Mouse (Mus musculus): ENCODE results near the gene Prss53. TPM values are rescaled to one million over a fixed set of nuclear protein-coding genes. Genes with fewer than 3 reads are reported as not detected.

The Prss53 gene
- polyA plus RNA-seq, 1 experiment, result 1.6 TPM

- TF ChIP-seq CTCF (IDR thresholded peaks at IDR 0.05; ENCODE audit: control insufficient read depth, insufficient read depth, low read length) (no peak), POLR2A (IDR thresholded peaks at IDR 0.05; ENCODE audit: borderline replicate concordance, control insufficient read depth, low read depth, low read length) (no peak)
- WGBS, result 80% methylated on average over 5 of the region's 5 CpGs
- Histone ChIP-seq H3K4me1 (ENCODE audit: control insufficient read depth, insufficient read depth, low read length) (no peaks in the 10 kb centered on the region), H3K4me3 (replicated peaks; ENCODE audit: control insufficient read depth, low read depth, low read length) (no peak overlapping the region), H3K27ac (ENCODE audit: control insufficient read depth, insufficient read depth, low read depth, low read length, poor library complexity) (no peak overlapping the region)
Observed at GRCm38 (mm10) chr7:127930636-127931035, 39.9 kb upstream of the Prss53 start.

GRCm38 (mm10) chr7:127929923-127930322, 39.2 kb upstream of the Prss53 start, which contains the start of gene Prss8:
Prss8 (minus strand) TSS chr7:127930104.
- no peak for TF ChIP-seq POLR2A (IDR thresholded peaks at IDR 0.05; ENCODE audit: borderline replicate concordance, control insufficient read depth, low read depth, low read length)
- no peak for TF ChIP-seq CTCF (IDR thresholded peaks at IDR 0.05; ENCODE audit: control insufficient read depth, insufficient read depth, low read length)
- Histone ChIP-seq H3K4me3 (replicated peaks; ENCODE audit: control insufficient read depth, low read depth, low read length) (no peak within 1 kb of the TSS), H3K4me1 (ENCODE audit: control insufficient read depth, insufficient read depth, low read length) (no peaks in the 10 kb centered on the region), H3K27ac (ENCODE audit: control insufficient read depth, insufficient read depth, low read depth, low read length, poor library complexity) (no peak within 1 kb of the TSS)
- WGBS, result 69% methylated on average over 6 of the region's 6 CpGs

GRCm38 (mm10) chr7:127928596-127928995, 37.8 kb upstream of the Prss53 start:
- 84% methylated on average over 5 of the region's 5 CpGs for WGBS
- Histone ChIP-seq H3K27ac (ENCODE audit: control insufficient read depth, insufficient read depth, low read depth, low read length, poor library complexity) (no peak overlapping the region), H3K4me3 (replicated peaks; ENCODE audit: control insufficient read depth, low read depth, low read length) (no peak overlapping the region), H3K4me1 (ENCODE audit: control insufficient read depth, insufficient read depth, low read length) (no peaks in the 10 kb centered on the region)
- TF ChIP-seq POLR2A (IDR thresholded peaks at IDR 0.05; ENCODE audit: borderline replicate concordance, control insufficient read depth, low read depth, low read length), result no peak
- no peak for TF ChIP-seq CTCF (IDR thresholded peaks at IDR 0.05; ENCODE audit: control insufficient read depth, insufficient read depth, low read length)

GRCm38 (mm10) chr7:127927726-127928125, 37.0 kb upstream of the Prss53 start:
- no peaks in the 10 kb centered on the region; the same call in 1 of the 2 replicates for H3K4me1 ChIP-seq (ENCODE audit: control insufficient read depth, insufficient read depth, low read length)
- TF ChIP-seq POLR2A (IDR thresholded peaks at IDR 0.05; ENCODE audit: borderline replicate concordance, control insufficient read depth, low read depth, low read length), result no peak
- TF ChIP-seq CTCF (IDR thresholded peaks at IDR 0.05; ENCODE audit: control insufficient read depth, insufficient read depth, low read length), result no peak
- H3K27ac ChIP-seq (ENCODE audit: control insufficient read depth, insufficient read depth, low read depth, low read length, poor library complexity), result no peak overlapping the region
- WGBS, result 92% methylated on average over 11 of the region's 11 CpGs
- H3K4me3 ChIP-seq (replicated peaks; ENCODE audit: control insufficient read depth, low read depth, low read length), result no peak overlapping the region

GRCm38 (mm10) chr7:127926846-127927245, 36.1 kb upstream of the Prss53 start:
- H3K4me1 ChIP-seq (ENCODE audit: control insufficient read depth, insufficient read depth, low read length), result peaks cover 3% of the 10 kb centered on the region

GRCm38 (mm10) chr7:127926066-127926465, 35.3 kb upstream of the Prss53 start:
- Histone ChIP-seq H3K4me1 (ENCODE audit: control insufficient read depth, insufficient read depth, low read length) (peaks cover 3% of the 10 kb centered on the region), H3K4me3 (replicated peaks; ENCODE audit: control insufficient read depth, low read depth, low read length) (no peak overlapping the region), H3K27ac (ENCODE audit: control insufficient read depth, insufficient read depth, low read depth, low read length, poor library complexity) (no peak overlapping the region)
- TF ChIP-seq POLR2A (IDR thresholded peaks at IDR 0.05; ENCODE audit: borderline replicate concordance, control insufficient read depth, low read depth, low read length) (no peak), CTCF (IDR thresholded peaks at IDR 0.05; ENCODE audit: control insufficient read depth, insufficient read depth, low read length) (no peak)
- WGBS, result 87% methylated on average over 8 of the region's 8 CpGs

More at GRCm38 (mm10) chr7:127926846-127927245, 36.1 kb upstream of the Prss53 start:
- TF ChIP-seq POLR2A (IDR thresholded peaks at IDR 0.05; ENCODE audit: borderline replicate concordance, control insufficient read depth, low read depth, low read length), result no peak
- TF ChIP-seq CTCF (IDR thresholded peaks at IDR 0.05; ENCODE audit: control insufficient read depth, insufficient read depth, low read length), result no peak
- no peak overlapping the region for H3K4me3 ChIP-seq (replicated peaks; ENCODE audit: control insufficient read depth, low read depth, low read length)
- H3K27ac ChIP-seq (ENCODE audit: control insufficient read depth, insufficient read depth, low read depth, low read length, poor library complexity), result no peak overlapping the region
- 88% methylated on average over 11 of the region's 11 CpGs for WGBS

- Histone ChIP-seq H3K27ac (ENCODE audit: control insufficient read depth, insufficient read depth, low read depth, low read length, poor library complexity) (no peak overlapping the region), H3K4me3 (replicated peaks; ENCODE audit: control insufficient read depth, low read depth, low read length) (no peak overlapping the region), H3K4me1 (ENCODE audit: control insufficient read depth, insufficient read depth, low read length) (peaks cover 3% of the 10 kb centered on the region)
- WGBS, result 88% methylated on average over 5 of the region's 5 CpGs
- TF ChIP-seq POLR2A (IDR thresholded peaks at IDR 0.05; ENCODE audit: borderline replicate concordance, control insufficient read depth, low read depth, low read length), result no peak
- no peak for TF ChIP-seq CTCF (IDR thresholded peaks at IDR 0.05; ENCODE audit: control insufficient read depth, insufficient read depth, low read length)
Observed at GRCm38 (mm10) chr7:127925252-127925651, 34.5 kb upstream of the Prss53 start.

GRCm38 (mm10) chr7:127923714-127924113, 32.9 kb upstream of the Prss53 start:
- Histone ChIP-seq H3K4me1 (ENCODE audit: control insufficient read depth, insufficient read depth, low read length) (peaks cover 3% of the 10 kb centered on the region), H3K4me3 (replicated peaks; ENCODE audit: control insufficient read depth, low read depth, low read length) (no peak overlapping the region), H3K27ac (ENCODE audit: control insufficient read depth, insufficient read depth, low read depth, low read length, poor library complexity) (peak overlapping the region; percentile 43; the same call in 1 of the 2 replicates)
- TF ChIP-seq CTCF (IDR thresholded peaks at IDR 0.05; ENCODE audit: control insufficient read depth, insufficient read depth, low read length) (no peak), POLR2A (IDR thresholded peaks at IDR 0.05; ENCODE audit: borderline replicate concordance, control insufficient read depth, low read depth, low read length) (no peak)
- WGBS, result 89% methylated on average over 5 of the region's 5 CpGs
